Mouse (Mus musculus) brain, embryonic 14.5 days (tissue): ENCODE measurements at regions not wholly inside any gene's neighbourhood (a gene's known extent, or its start where the extent isn't known, plus 50 kb on each side); places are given as distances from the start of the nearest gene placed in this dataset.

Source experiments
- CTCF ChIP-seq: fragments of 200-500 bp; IDR thresholded peaks from 2 replicates; pipeline ENCODE4 v1.5.1; 2012; ENCODE audit warnings: inconsistent platforms, mild to moderate bottlenecking, moderate library complexity, borderline replicate concordance; ENCODE audit not compliant: insufficient read depth, insufficient read length; ENCODE audit errors: extremely low read depth
- POLR2A ChIP-seq: fragments of 200-500 bp; IDR thresholded peaks from 2 replicates; pipeline ENCODE4 v1.6.1; 2012; ENCODE audit warnings: mild to moderate bottlenecking, inconsistent platforms, borderline replicate concordance; ENCODE audit not compliant: poor library complexity, insufficient read depth, insufficient read length, severe bottlenecking; ENCODE audit errors: extremely low read depth

- TF ChIP-seq CTCF (no peak), POLR2A (no peak)
Observed at GRCm38 (mm10) chr17:4516846-4517245, 477.3 kb upstream of the Arid1b start.
